8 mouse cellular contexts compared by ENCODE assay signal in the genomic region with DNA sequence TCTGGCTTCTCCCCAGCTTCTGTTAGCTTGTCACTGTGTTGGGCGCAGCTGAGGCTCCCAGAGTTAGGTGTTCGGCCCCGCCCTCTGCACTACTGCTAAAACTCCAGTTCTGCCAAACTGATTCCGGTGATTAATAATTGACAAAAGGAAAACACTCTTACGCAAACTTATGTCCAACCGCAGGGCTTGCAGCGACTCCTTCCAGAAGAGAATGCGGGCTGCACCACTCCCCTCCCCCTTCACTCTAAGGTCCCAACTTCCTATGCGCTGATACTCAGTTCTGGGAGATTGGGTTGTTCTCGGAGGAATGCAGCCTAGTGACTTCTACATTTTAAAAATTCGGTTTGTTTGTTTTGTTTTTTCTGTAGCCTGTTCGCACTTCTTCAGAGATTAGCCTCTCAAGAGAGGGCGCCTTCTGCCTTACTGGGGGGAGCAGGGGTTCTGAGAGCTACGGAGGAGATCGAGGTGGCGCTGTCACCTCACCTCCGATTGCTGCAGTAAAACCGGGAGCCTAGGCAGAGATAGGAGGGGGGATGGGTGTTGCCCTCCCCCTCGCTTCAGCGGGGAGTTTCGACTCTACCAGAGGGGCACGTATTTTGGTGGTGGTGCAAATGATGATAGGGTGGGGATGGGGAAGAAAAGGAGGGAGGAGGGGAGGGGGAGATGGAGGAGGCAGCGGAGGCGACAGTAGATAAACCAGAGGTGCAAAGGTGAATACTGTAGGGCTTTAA. TPM values are rescaled to one million over a fixed set of nuclear protein-coding genes. Genes with fewer than 3 reads are reported as not detected.
DNase-seq lines count a peak whose midpoint lies in the region; ATAC-seq and TF ChIP-seq lines count a peak whose summit lies in the region.

Gene Sptssb (minus strand): TSS at position 83 of the 731 bp plus-strand sequence.

- peaks cover 51% of the 10 kb centered on the region for H3K27me3 ChIP-seq in E14TG2a.4 (ENCODE audit: insufficient read depth, low read length)
- peaks cover 22% of the 10 kb centered on the region for H3K27me3 ChIP-seq in forebrain, embryonic 12.5 days
- H3K27me3 ChIP-seq in kidney, embryonic 14.5 days (ENCODE audit: control insufficient read depth, insufficient read depth, low read length): peaks cover 4% of the 10 kb centered on the region
- peaks cover 29% of the 10 kb centered on the region for H3K27me3 ChIP-seq in liver, embryonic 12.5 days (replicated peaks)
- peaks cover 15% of the 10 kb centered on the region for H3K27me3 ChIP-seq in neural tube, embryonic 12.5 days (replicated peaks)

- H3K9me3 ChIP-seq in E14TG2a.4 (ENCODE audit: low read length): no peaks in the 10 kb centered on the region
- H3K9me3 ChIP-seq in forebrain, embryonic 12.5 days: no peaks in the 10 kb centered on the region
- H3K9me3 ChIP-seq in kidney, embryonic 14.5 days (ENCODE audit: control insufficient read depth, low read length): no peaks in the 10 kb centered on the region
- H3K9me3 ChIP-seq in liver, embryonic 12.5 days (replicated peaks): no peaks in the 10 kb centered on the region
- H3K9me3 ChIP-seq in neural tube, embryonic 12.5 days: no peaks in the 10 kb centered on the region

- peaks cover 21% of the 10 kb centered on the region for H3K4me1 ChIP-seq in E14TG2a.4 (replicated peaks; ENCODE audit: low read depth, low read length)
- H3K4me1 ChIP-seq in forebrain, embryonic 12.5 days: peaks cover 16% of the 10 kb centered on the region
- H3K4me1 ChIP-seq in kidney, embryonic 14.5 days (ENCODE audit: control insufficient read depth, insufficient read depth, low read length): 0 out of 2 replicates have a peak, but pooled peaks cover 4% of the 10 kb centered on the region
- H3K4me1 ChIP-seq in liver, embryonic 12.5 days: no peaks in the 10 kb centered on the region
- peaks cover 10% of the 10 kb centered on the region; the same call in 1 of the 2 replicates for H3K4me1 ChIP-seq in neural tube, embryonic 12.5 days

- H3K4me3 ChIP-seq in E14TG2a.4 (replicated peaks; ENCODE audit: low read length): peak within 1 kb of the TSS; percentile 77
- H3K4me3 ChIP-seq in forebrain, embryonic 12.5 days (replicated peaks): peak within 1 kb of the TSS; percentile 53
- H3K4me3 ChIP-seq in kidney, embryonic 14.5 days (ENCODE audit: low read length): peak within 1 kb of the TSS; percentile 47
- peak within 1 kb of the TSS; percentile 36 for H3K4me3 ChIP-seq in liver, embryonic 12.5 days
- H3K4me3 ChIP-seq in neural tube, embryonic 12.5 days: peak within 1 kb of the TSS; percentile 40

- peak; percentile 65 for DNase-seq in brain, embryonic 14.5 days (ENCODE audit: low read depth)
- no peak for DNase-seq in thymus, postnatal 14 days

- 2% methylated on average over 24 of the region's 24 CpGs for WGBS in forebrain, embryonic 12.5 days
- under 1% methylated on average over 24 of the region's 24 CpGs for WGBS in kidney, embryonic 14.5 days
- under 1% methylated on average over 24 of the region's 24 CpGs for WGBS in liver, embryonic 12.5 days (ENCODE audit: insufficient replicate concordance)
- 2% methylated on average over 24 of the region's 24 CpGs for WGBS in neural tube, embryonic 12.5 days

- no peak for TF ChIP-seq CTCF in E14TG2a.4 (conservative IDR thresholded peaks at IDR 0.05; ENCODE audit: low read length)
- no peak for TF ChIP-seq CTCF in brain, embryonic 14.5 days (IDR thresholded peaks at IDR 0.05; ENCODE audit: borderline replicate concordance, extremely low read depth, insufficient read depth, insufficient read length)

- no peak for TF ChIP-seq POLR2A in brain, embryonic 14.5 days (IDR thresholded peaks at IDR 0.05; ENCODE audit: borderline replicate concordance, extremely low read depth, insufficient read depth, insufficient read length, poor library complexity, severe bottlenecking)

- ATAC-seq in forebrain, embryonic 12.5 days (ENCODE audit: low FRiP score): peak; percentile 59
- peak; percentile 76 for ATAC-seq in kidney, embryonic 14.5 days (ENCODE audit: low FRiP score, low TSS enrichment)
- peak; percentile 72 for ATAC-seq in liver, embryonic 12.5 days
- peak; percentile 31; the same call in 1 of the 2 replicates for ATAC-seq in neural tube, embryonic 12.5 days (ENCODE audit: low FRiP score, low read depth)
- no peak for ATAC-seq in erythroid progenitor cell, adult 5-6 weeks (replicated peaks; ENCODE audit: low FRiP score, poor library complexity, severe bottlenecking)

- H3K27ac ChIP-seq in forebrain, embryonic 12.5 days: no peak within 1 kb of the TSS
- H3K27ac ChIP-seq in kidney, embryonic 14.5 days (ENCODE audit: low read depth, low read length): no peak within 1 kb of the TSS
- H3K27ac ChIP-seq in liver, embryonic 12.5 days: no peak within 1 kb of the TSS
- no peak within 1 kb of the TSS for H3K27ac ChIP-seq in neural tube, embryonic 12.5 days

- H3K9ac ChIP-seq in forebrain, embryonic 12.5 days: peak within 1 kb of the TSS; percentile 53
- H3K9ac ChIP-seq in kidney, embryonic 14.5 days (ENCODE audit: low read depth, low read length): peak within 1 kb of the TSS; percentile 40; the same call in 1 of the 2 replicates
- no peak within 1 kb of the TSS for H3K9ac ChIP-seq in liver, embryonic 12.5 days
- H3K9ac ChIP-seq in neural tube, embryonic 12.5 days: peak within 1 kb of the TSS; percentile 44

- peak within 1 kb of the TSS; percentile 97 for H3K4me2 ChIP-seq in forebrain, embryonic 12.5 days
- peak within 1 kb of the TSS; percentile 95 for H3K4me2 ChIP-seq in kidney, embryonic 14.5 days (replicated peaks; ENCODE audit: low read depth, low read length)
- peak within 1 kb of the TSS; percentile 53 for H3K4me2 ChIP-seq in liver, embryonic 12.5 days
- H3K4me2 ChIP-seq in neural tube, embryonic 12.5 days (replicated peaks): peak within 1 kb of the TSS; percentile 94

- no peaks in the 10 kb centered on the region for H3K36me3 ChIP-seq in E14TG2a.4 (ENCODE audit: insufficient read depth, low read length)
- no peaks in the 10 kb centered on the region for H3K36me3 ChIP-seq in forebrain, embryonic 12.5 days (replicated peaks)
- no peaks in the 10 kb centered on the region for H3K36me3 ChIP-seq in kidney, embryonic 14.5 days (ENCODE audit: control insufficient read depth, insufficient read depth, low read length)
- no peaks in the 10 kb centered on the region for H3K36me3 ChIP-seq in liver, embryonic 12.5 days
- no peaks in the 10 kb centered on the region for H3K36me3 ChIP-seq in neural tube, embryonic 12.5 days

RNA-seq across cellular contexts. Expression of gene Sptssb, which starts in this region (rescaled TPM):
- 0.31 and 0.42 TPM in 2 replicates for polyA plus RNA-seq in brain, embryonic 14.5 days (2012; rRNA removed)
- polyA plus RNA-seq in forebrain, embryonic 12.5 days (2016; fragmentation: Nextera tagmentation; extraction: Ambion mirVana): 0.17 TPM in 1 of 2 replicates, not detected in the other
- 0.99 and 1.5 TPM in 2 replicates for polyA plus RNA-seq in kidney, embryonic 14.5 days (2014; fragmentation: Nextera tagmentation; extraction: Ambion mirVana)
- polyA plus RNA-seq in liver, embryonic 12.5 days (2016; fragmentation: Nextera tagmentation; extraction: Ambion mirVana): 1.2 and 1.7 TPM in 2 replicates
- polyA plus RNA-seq in neural tube, embryonic 12.5 days (2016; fragmentation: Nextera tagmentation; extraction: Ambion mirVana): 0.54 and 0.58 TPM in 2 replicates
- not detected in 2 replicates for total RNA-seq in erythroid progenitor cell, adult 5-6 weeks (2015; ENCODE audit: low replicate concordance)
- not detected in 2 replicates for total RNA-seq in erythroid progenitor cell, adult 5-6 weeks (2017; ENCODE audit: low replicate concordance)

Comparison
In these comparisons a context has a peak if more than half of its experiments do, and no peak if none do; other contexts are left out.
1. Peak in DNase-seq in brain, embryonic 14.5 days; RNA of the gene not detected or under 1 TPM.
2. Peak in ATAC-seq, H3K4me3 ChIP-seq, H3K9ac ChIP-seq and H3K4me2 ChIP-seq in forebrain, embryonic 12.5 days; RNA of the gene not detected or under 1 TPM.
3. Peak in ATAC-seq, H3K4me3 ChIP-seq, H3K9ac ChIP-seq and H3K4me2 ChIP-seq in neural tube, embryonic 12.5 days; RNA of the gene not detected or under 1 TPM.